Mouse (Mus musculus) v-Abl transformed pro-B cells (cell line): Measurements from ENCODE around the gene Anpep.

Source experiments
- in situ Hi-C, 2 experiments: fragments of 400-800 bp; cut with MboI; formaldehyde crosslinking; loops; one replicate each; pipeline ENCODE4 v1.15.1; 2025; ENCODE audit not compliant: unreplicated experiment in 2 of 2

The Anpep gene

GRCm38 (mm10) chr7:79819996-79820395, 40.9 kb downstream of the Anpep start:
- in situ Hi-C loops = no loop called here

GRCm38 (mm10) chr7:79819515-79819914, 41.3 kb downstream of the Anpep start:
- in situ Hi-C loops = no loop called here

GRCm38 (mm10) chr7:79818321-79818720, 42.5 kb downstream of the Anpep start:
- in situ Hi-C loops = no loop called here

- in situ Hi-C loops = no loop called here
Observed at GRCm38 (mm10) chr7:79813409-79813808, 47.5 kb downstream of the Anpep start.

GRCm38 (mm10) chr7:79810611-79811506, 50.0 kb downstream of the Anpep start, which contains the start of gene Mesp2:
Gene Mesp2 (plus strand): TSS chr7:79810727.
- in situ Hi-C loops = no loop called here

- in situ Hi-C loops = no loop called here
Observed at GRCm38 (mm10) chr7:79808561-79808960, 52.3 kb downstream of the Anpep start.

- in situ Hi-C loops = no loop called here
Observed at GRCm38 (mm10) chr7:79803887-79804286, 57.0 kb downstream of the Anpep start.

- in situ Hi-C loops = no loop called here
Observed at GRCm38 (mm10) chr7:79802037-79802436, 58.8 kb downstream of the Anpep start.

- in situ Hi-C loops = no loop called here
Observed at GRCm38 (mm10) chr7:79801391-79801790, 59.5 kb downstream of the Anpep start.

GRCm38 (mm10) chr7:79800336-79800735, 60.5 kb downstream of the Anpep start:
- in situ Hi-C loops = no loop called here

- in situ Hi-C loops = loop anchor here (10.0 to 25.0 kb wide), 10 partner anchors 115 to 1063 kb away; partner anchors contain the start of genes Man2a2 (in 2 of the 2), Rccd1 (in 1 of the 2) and Zscan2 (in 1 of the 2)
Observed at GRCm38 (mm10) chr7:79799506-79799905, 61.4 kb downstream of the Anpep start.

- in situ Hi-C loops = loop anchor here (10.0 to 25.0 kb wide), 10 partner anchors 116 to 1063 kb away; partner anchors contain the start of genes Man2a2 (in 2 of the 2), Rccd1 (in 1 of the 2) and Zscan2 (in 1 of the 2)
Observed at GRCm38 (mm10) chr7:79799048-79799447, 61.8 kb downstream of the Anpep start.

- in situ Hi-C loops = loop anchor here (10.0 to 25.0 kb wide), 10 partner anchors 116 to 1064 kb away; partner anchors contain the start of genes Man2a2 (in 2 of the 2), Rccd1 (in 1 of the 2) and Zscan2 (in 1 of the 2)
Observed at GRCm38 (mm10) chr7:79798606-79799005, 62.3 kb downstream of the Anpep start.

GRCm38 (mm10) chr7:79793688-79794087, 67.2 kb downstream of the Anpep start, which contains the start of gene Mesp1:
Gene Mesp1 (minus strand): TSS chr7:79793788.
- in situ Hi-C loops = loop anchor here (10.0 to 25.0 kb wide), 10 partner anchors 121 to 1069 kb away; partner anchors contain the start of genes Man2a2 (in 2 of the 2), Rccd1 (in 1 of the 2) and Zscan2 (in 1 of the 2)

- in situ Hi-C loops = loop anchor here (10.0 to 25.0 kb wide), 10 partner anchors 122 to 1069 kb away; partner anchors contain the start of genes Man2a2 (in 2 of the 2), Rccd1 (in 1 of the 2) and Zscan2 (in 1 of the 2)
Observed at GRCm38 (mm10) chr7:79792635-79793421, 68.0 kb downstream of the Anpep start.

GRCm38 (mm10) chr7:79789812-79790211, 71.0 kb downstream of the Anpep start:
- in situ Hi-C loops = loop anchor here (10.0 to 25.0 kb wide), 10 partner anchors 125 to 1072 kb away; partner anchors contain the start of genes Man2a2 (in 2 of the 2), Rccd1 (in 1 of the 2) and Zscan2 (in 1 of the 2)

GRCm38 (mm10) chr7:79786295-79786694, 74.6 kb downstream of the Anpep start:
- in situ Hi-C loops = loop anchor here (25.0 kb wide), 5 partner anchors 301 to 1076 kb away; partner anchors contain the start of genes Rccd1 (in 1 of the 2) and Zscan2 (in 1 of the 2)

GRCm38 (mm10) chr7:79782516-79782855, 78.4 kb downstream of the Anpep start:
- in situ Hi-C loops = loop anchor here (25.0 kb wide), 5 partner anchors 305 to 1080 kb away; partner anchors contain the start of genes Rccd1 (in 1 of the 2) and Zscan2 (in 1 of the 2)

GRCm38 (mm10) chr7:79781826-79782515, 78.9 kb downstream of the Anpep start:
- in situ Hi-C loops = loop anchor here (25.0 kb wide), 5 partner anchors 305 to 1080 kb away; partner anchors contain the start of genes Rccd1 (in 1 of the 2) and Zscan2 (in 1 of the 2)
